In the genomic region with DNA sequence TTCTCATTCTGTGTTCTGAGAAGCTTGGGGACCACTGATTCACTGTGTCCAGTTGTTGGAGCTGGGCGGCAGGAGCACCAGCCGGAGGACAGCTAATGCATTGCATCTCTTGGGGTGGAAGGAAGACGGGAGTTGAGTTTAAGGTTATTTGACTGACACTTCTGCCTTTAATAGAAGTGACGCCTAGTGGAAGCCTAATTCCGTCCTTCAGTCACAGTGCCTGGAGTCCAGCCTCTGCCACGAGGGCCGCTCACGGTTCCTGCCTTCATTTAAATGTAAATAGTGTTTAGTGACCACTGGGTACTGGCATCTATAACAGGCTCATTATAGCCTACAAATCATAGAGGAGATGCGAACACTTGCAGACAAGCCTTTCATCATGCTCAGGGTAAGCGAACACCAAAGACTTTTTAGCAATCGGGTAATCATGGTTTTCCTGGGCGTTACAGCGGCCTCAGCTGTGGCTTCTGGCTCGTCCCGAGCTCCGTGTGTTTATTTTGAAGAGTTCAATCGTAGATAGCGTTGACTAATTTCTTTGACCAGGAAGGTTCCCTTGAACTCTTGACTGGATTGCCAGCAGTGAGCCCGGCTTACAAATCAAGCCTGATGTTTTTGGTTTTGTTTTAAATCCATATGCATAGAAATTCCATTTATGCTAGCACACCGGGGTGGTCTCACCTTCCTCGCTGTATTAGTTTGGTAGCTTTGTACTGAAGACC, we compare ENCODE assay signal across 23 mouse cellular contexts. TPM values are rescaled to one million over a fixed set of nuclear protein-coding genes. Genes with fewer than 3 reads are reported as not detected.
A peak's percentile ranks its signal among the peaks of the same experiment; 100 is the strongest.
DNase-seq lines count a peak whose midpoint lies in the region; TF ChIP-seq lines count a peak whose summit lies in the region.
"Had no signal": no experiment of that assay in that cellular context is flagged by ENCODE, and none has a peak within 500 bp of the region (broad histone marks: within the 10 kb centered on the region; RNA-seq: fewer than 3 reads in every experiment).

No protein-coding gene starts in this region.

- no peak for TF ChIP-seq POLR2A in embryonic fibroblast, embryonic 13.5 days (IDR thresholded peaks at IDR 0.05; ENCODE audit: low read depth, low read length)
- no peak for TF ChIP-seq POLR2A in myocyte (IDR thresholded peaks at IDR 0.05; ENCODE audit: insufficient read length, low read depth)

- DNase-seq in gastrocnemius, adult 2 months = no peak
- no peak for DNase-seq in gastrocnemius, adult 8-10 months (ENCODE audit: low spot score in 2 of 2)
- no peak for DNase-seq in left cerebral cortex, adult 2 months (ENCODE audit: extremely low spot score in 1 of 2, low spot score in 2 of 2)
- DNase-seq in left cerebral cortex, adult 18-20 months (ENCODE audit: low spot score in 2 of 2) = no peak
- no peak for DNase-seq in B cell, adult 2 months
- no peak for DNase-seq in embryo, embryonic 10.5 days (ENCODE audit: low spot score)
- DNase-seq: adrenal gland, postnatal 10 days; cerebellum, adult 8-10 months; gastrocnemius, postnatal 10 days; heart, postnatal 4 days; kidney, adult 18-20 months; kidney, postnatal 10 days; lung, postnatal 36 days; right cerebral cortex, postnatal 14 days; spleen, adult 18-20 months; thymus, postnatal 14 days had no signal

- intact Hi-C loops in gastrocnemius, adult 2 months (cut with DNase I) = no loop called here
- intact Hi-C loops in left cerebral cortex, adult 2 months (cut with DNase I) = no loop called here

- peak overlapping the region; percentile 92 for H3K27ac ChIP-seq in gastrocnemius, adult 2 months
- peak overlapping the region; percentile 9; the same call in 1 of the 2 replicates for H3K27ac ChIP-seq in left cerebral cortex, adult 2 months
- peak overlapping the region; percentile 81; the same call in 1 of the 2 replicates for H3K27ac ChIP-seq in embryonic fibroblast, embryonic 13.5 days (ENCODE audit: insufficient read depth, low read length)
- H3K27ac ChIP-seq: hindbrain, embryonic 14.5 days; limb, embryonic 13.5 days; liver, embryonic 15.5 days; lung, embryonic 15.5 days had no signal

- no peaks in the 10 kb centered on the region for H3K27me3 ChIP-seq in myocyte (ENCODE audit: control insufficient read depth, insufficient read depth, insufficient read length)
- H3K27me3 ChIP-seq: limb, embryonic 13.5 days; liver, embryonic 15.5 days; lung, embryonic 15.5 days; megakaryocyte, embryonic 14.5 days had no signal

- H3K79me2 ChIP-seq in myocyte (ENCODE audit: control insufficient read depth, insufficient read depth) = peaks cover 64% of the 10 kb centered on the region

- peak overlapping the region; percentile 91 for H3K4me2 ChIP-seq in myocyte (ENCODE audit: low read depth)
- H3K4me2 ChIP-seq: hindbrain, embryonic 14.5 days; limb, embryonic 13.5 days; liver, embryonic 15.5 days; lung, embryonic 15.5 days had no signal

- peaks cover 16% of the 10 kb centered on the region for H3K36me3 ChIP-seq in myocyte (ENCODE audit: control insufficient read depth, insufficient read depth)
- H3K36me3 ChIP-seq: liver, embryonic 15.5 days had no signal

- H3ac ChIP-seq in myocyte (ENCODE audit: control insufficient read depth, insufficient read length) = no peak overlapping the region

- H3K4me1 ChIP-seq in embryonic fibroblast, embryonic 13.5 days (ENCODE audit: control insufficient read depth, insufficient read depth, low read length) = peaks cover 23% of the 10 kb centered on the region

- H3K4me3 ChIP-seq in gastrocnemius, adult 2 months = peak overlapping the region; percentile 62
- no peak overlapping the region for H3K4me3 ChIP-seq in left cerebral cortex, adult 2 months
- no peak overlapping the region for H3K4me3 ChIP-seq in embryonic fibroblast, embryonic 13.5 days (ENCODE audit: insufficient read depth, low read length)
- no peak overlapping the region for H3K4me3 ChIP-seq in myocyte
- H3K4me3 ChIP-seq: limb, embryonic 13.5 days; liver, embryonic 15.5 days; lung, embryonic 15.5 days had no signal

- peak; percentile 0; the same call in 1 of the 2 replicates for TF ChIP-seq CTCF in gastrocnemius, adult 2 months (IDR thresholded peaks at IDR 0.05)
- TF ChIP-seq CTCF in left cerebral cortex, adult 2 months (IDR thresholded peaks at IDR 0.05) = no peak
- no peak for TF ChIP-seq CTCF in embryonic fibroblast, embryonic 13.5 days (IDR thresholded peaks at IDR 0.05; ENCODE audit: borderline replicate concordance, insufficient read depth, low read length)

TF ChIP-seq in myocyte, 11 proteins besides CTCF, POLR2A, EP300 and RAD21:
- no peak for TF ChIP-seq REST (IDR thresholded peaks at IDR 0.05; ENCODE audit: insufficient read depth, insufficient read length)
- TF ChIP-seq MYOG (IDR thresholded peaks at IDR 0.05; ENCODE audit: control insufficient read depth in 1 of 3, insufficient read depth in 1 of 3, insufficient read length in 2 of 3, low read depth in 2 of 3) = peak in 1 of 3 experiments; percentile 6

RNA-seq across cellular contexts. Expression of a gene that starts 10.8 kb away (rescaled TPM):
- 10 to 100 TPM; 48.6 to 51.2 TPM for total RNA-seq in gastrocnemius, adult 2 months (2021)
- 10 to 100 TPM; 35.0 to 44.7 (median 40.1) TPM for total RNA-seq in gastrocnemius, adult 8-10 months (2022)
- total RNA-seq in left cerebral cortex, adult 2 months (2021) = 10 to 100 TPM; 22.6 to 24.7 TPM
- 10 to 100 TPM; 24.8 to 26.3 TPM for total RNA-seq in left cerebral cortex, adult 18-20 months (2021)
- polyA plus RNA-seq in embryonic fibroblast, embryonic 13.5 days (2011; ENCODE audit: insufficient read length, low read depth, missing spikeins) = 102 and 108 TPM in 2 replicates
- polyA plus RNA-seq in myocyte (2012; fragmentation: generic; extraction: Trizol) = 54.5 TPM

Comparison
In these comparisons a context has a peak if more than half of its experiments do, and no peak if none do; other contexts are left out.
1. H3K27ac ChIP-seq: peak in every context shown above with its lines; median percentile 92 in gastrocnemius, adult 2 months; 81 in embryonic fibroblast, embryonic 13.5 days; 9 in left cerebral cortex, adult 2 months.